Mouse (Mus musculus) CH12.LX (cell line): ENCODE data around the gene Mrs2. TPM values are rescaled to one million over a fixed set of nuclear protein-coding genes. Genes with fewer than 3 reads are reported as not detected.

Experiments used
- DNase-seq: peaks from one replicate; pipeline ENCODE4 v3.0.0-alpha.2; 2013; ENCODE audit errors: extremely low read depth
- H3K27ac ChIP-seq: 2 replicates; pipeline ENCODE4 v1.5.1; 2012; ENCODE audit warnings: low read depth, mild to moderate bottlenecking, control low read depth, moderate library complexity; ENCODE audit not compliant: insufficient read depth
- H3K27me3 ChIP-seq: replicated peaks from 2 replicates; pipeline ENCODE3; 2012; ENCODE audit warnings: inconsistent platforms
- H3K36me3 ChIP-seq, 2 experiments: replicated peaks in 1 of 2; 2 replicates each; pipeline versions ENCODE3 to v1.6.1; 2012; ENCODE audit warnings: inconsistent platforms in 1 of 2, low read length in 1 of 2, mild to moderate bottlenecking in 1 of 2, mixed read lengths in 1 of 2, moderate library complexity in 1 of 2; ENCODE audit not compliant: control insufficient read depth in 1 of 2, insufficient read depth in 1 of 2
- H3K4me1 ChIP-seq, 2 experiments: 2 replicates each; pipeline ENCODE4 v1.6.1; 2012; ENCODE audit warnings: inconsistent platforms in 1 of 2, moderate library complexity in 1 of 2; ENCODE audit not compliant: insufficient read depth in 2 of 2, control insufficient read depth in 1 of 2
- H3K4me2 ChIP-seq: 2 replicates; pipeline ENCODE4 v1.6.1; 2012; ENCODE audit warnings: low read depth, mild to moderate bottlenecking, control low read depth; ENCODE audit not compliant: poor library complexity, insufficient read depth, severe bottlenecking
- H3K4me3 ChIP-seq, 3 experiments: fragments of 150-350 bp in 1 of 3; sonication (generic) in 1 of 3; replicated peaks in 1 of 3; 2 replicates each; pipeline versions ENCODE3 to v1.5.1; 2011 to 2012; ENCODE audit warnings: low read depth in 2 of 3, low read length in 2 of 3, mild to moderate bottlenecking in 2 of 3, moderate library complexity in 2 of 3, control low read depth in 1 of 3, improper control_type of control experiment in 1 of 3, inconsistent platforms in 1 of 3, mixed read lengths in 1 of 3; ENCODE audit not compliant: poor library complexity in 1 of 3
- H3K79me2 ChIP-seq: replicated peaks from 2 replicates; pipeline ENCODE4 v1.6.1; 2012; ENCODE audit warnings: mild to moderate bottlenecking, moderate library complexity; ENCODE audit not compliant: control insufficient read depth, poor library complexity, insufficient read depth, severe bottlenecking; ENCODE audit errors: extremely low read depth
- H3K9ac ChIP-seq: 2 replicates; pipeline ENCODE4 v1.6.1; 2012; ENCODE audit warnings: low read depth, mild to moderate bottlenecking, control low read depth, moderate library complexity; ENCODE audit not compliant: insufficient read depth
- H3K9me3 ChIP-seq: replicated peaks from 2 replicates; pipeline ENCODE3; 2012; ENCODE audit warnings: low read length, inconsistent platforms, mixed read lengths
- BHLHE40 ChIP-seq: IDR thresholded peaks from 2 replicates; pipeline ENCODE4 v1.6.1; 2011; ENCODE audit warnings: mild to moderate bottlenecking, low read depth, low read length, improper control_type of control experiment
- CHD1 ChIP-seq: IDR thresholded peaks from 2 replicates; pipeline ENCODE4 v1.6.1; 2012; ENCODE audit warnings: low read depth, low read length, improper control_type of control experiment, inconsistent platforms
- ELF1 ChIP-seq: IDR thresholded peaks from 2 replicates; pipeline ENCODE4 v1.6.1; 2014; ENCODE audit warnings: low read depth, mild to moderate bottlenecking, inconsistent platforms, low read length, improper control_type of control experiment
- HCFC1 ChIP-seq: IDR thresholded peaks from 2 replicates; pipeline ENCODE4 v1.6.1; 2012; ENCODE audit warnings: low read depth, mild to moderate bottlenecking, inconsistent platforms, low read length, improper control_type of control experiment
- IRF4 ChIP-seq: IDR thresholded peaks from 2 replicates; pipeline ENCODE4 v1.6.1; 2014; ENCODE audit warnings: low read depth, mild to moderate bottlenecking, inconsistent platforms, low read length, improper control_type of control experiment
- JUN ChIP-seq: IDR thresholded peaks from 2 replicates; pipeline ENCODE4 v1.6.1; 2011; ENCODE audit warnings: low read depth, mild to moderate bottlenecking, low read length, improper control_type of control experiment, moderate library complexity; ENCODE audit not compliant: insufficient read depth
- JUND ChIP-seq: conservative IDR thresholded peaks from 2 replicates; pipeline ENCODE4 v1.6.1; 2011; ENCODE audit warnings: low read depth, low read length, improper control_type of control experiment
- MEF2A ChIP-seq: IDR thresholded peaks from 2 replicates; pipeline ENCODE4 v1.6.1; 2014; ENCODE audit warnings: low read depth, mild to moderate bottlenecking, inconsistent platforms, low read length, improper control_type of control experiment, borderline replicate concordance
- MXI1 ChIP-seq: IDR thresholded peaks from 2 replicates; pipeline ENCODE4 v1.6.1; 2011; ENCODE audit warnings: mild to moderate bottlenecking, low read depth, low read length, improper control_type of control experiment
- NRF1 ChIP-seq: IDR thresholded peaks from 2 replicates; pipeline ENCODE4 v1.6.1; 2014; ENCODE audit warnings: low read depth, mild to moderate bottlenecking, inconsistent platforms, low read length, improper control_type of control experiment, moderate library complexity
- PAX5 ChIP-seq: IDR thresholded peaks from 2 replicates; pipeline ENCODE4 v1.6.1; 2012; ENCODE audit warnings: low read length, inconsistent platforms, mixed read lengths
- POLR2A ChIP-seq: IDR thresholded peaks from 2 replicates; pipeline ENCODE4 v1.6.1; 2011; ENCODE audit warnings: low read depth, mild to moderate bottlenecking, improper control_type of control experiment, low read length
- RCOR1 ChIP-seq: conservative IDR thresholded peaks from 2 replicates; pipeline ENCODE4 v1.6.1; 2012; ENCODE audit warnings: low read depth, mild to moderate bottlenecking, inconsistent platforms, low read length, improper control_type of control experiment
- SMC3 ChIP-seq: IDR thresholded peaks from 2 replicates; pipeline ENCODE4 v1.6.1; 2011; ENCODE audit warnings: low read depth, low read length, improper control_type of control experiment
- ZMIZ1 ChIP-seq: IDR thresholded peaks from 2 replicates; pipeline ENCODE4 v1.6.1; 2012; ENCODE audit warnings: low read depth, mild to moderate bottlenecking, inconsistent platforms, low read length, improper control_type of control experiment
- ZNF384 ChIP-seq: IDR thresholded peaks from 2 replicates; pipeline ENCODE4 v1.6.1; 2012; ENCODE audit warnings: low read depth, low read length, improper control_type of control experiment, inconsistent platforms
- dilution Hi-C: fragments of 300-500 bp; cut with MboI; formaldehyde crosslinking; loops from 2 replicates; pipeline ENCODE4 v1.14.3; 2020; ENCODE audit warnings: low sequenced_read_pairs; ENCODE audit not compliant: extremely low pct_unique_long_range_greater_than_20kb, extremely low pct_ligation_motif_present
- in situ Hi-C: fragments of 300-500 bp; cut with MboI; formaldehyde crosslinking; loops from 3 replicates; pipeline ENCODE4 v1.14.3; 2019; ENCODE audit warnings: low sequenced_read_pairs, low pct_ligation_motif_present, low pct_unique_long_range_greater_than_20kb, mixed read lengths
- polyA plus RNA-seq: library from polyadenylated mRNA; unstranded; fragments of >175 nt; gene quantifications from 2 replicates; pipeline ENCODE4 v1.2.1, GENCODE M21; 2012; ENCODE audit warnings: low read depth; ENCODE audit not compliant: insufficient read length
- total RNA-seq, 2 experiments: library from RNA; depleted of rRNA; stranded (reverse); fragments of 300-350 nt in 1 of 2; fragments of >200 nt in 1 of 2; gene quantifications; 2 replicates each; pipeline ENCODE4 v1.2.3; 2012 to 2014

Mrs2 gene
- total and polyA plus RNA-seq, 3 experiments: 12.1 to 29.5 (median 12.6) TPM

DNA sequence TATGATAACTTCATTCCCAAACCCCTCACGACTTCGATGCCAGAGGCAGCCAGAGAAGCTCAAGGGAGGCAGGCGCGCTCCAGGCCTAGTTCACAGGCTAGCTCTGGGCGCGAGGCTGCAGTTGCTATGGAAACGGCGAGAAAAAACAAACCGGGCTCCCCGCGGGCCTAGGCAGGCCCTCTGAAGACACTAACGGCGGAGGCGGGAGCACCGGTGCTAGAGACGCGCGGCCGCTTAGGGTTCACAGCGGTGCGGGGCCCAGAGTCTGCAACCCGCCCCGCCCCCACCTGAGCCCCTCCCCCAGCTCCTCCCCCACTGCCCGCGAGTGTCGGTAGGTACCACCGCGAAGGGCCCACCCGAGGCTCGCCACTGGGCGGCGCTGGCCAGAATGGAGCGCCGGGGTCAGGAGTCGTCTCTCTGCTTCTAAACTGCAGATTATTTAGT lies 35.0 kb upstream of the Mrs2 start:
- Histone ChIP-seq H3K79me2 (no peaks in the 10 kb centered on the region), H3K27ac (no peak overlapping the region), H3K4me1 (no peaks in the 10 kb centered on the region), H3K27me3 (no peaks in the 10 kb centered on the region), H3K4me3 (no peak overlapping the region), H3K36me3 (no peaks in the 10 kb centered on the region), H3K4me2 (no peak overlapping the region), H3K9ac (no peak overlapping the region), H3K9me3 (peaks cover 6% of the 10 kb centered on the region)
- dilution Hi-C loops: no loop called here
- no peak for DNase-seq
- in situ Hi-C loops: no loop called here
- TF ChIP-seq HCFC1 (no peak), IRF4 (no peak), ZMIZ1 (no peak), RCOR1 (no peak), BHLHE40 (no peak), NRF1 (no peak), MEF2A (no peak), SMC3 (no peak), ELF1 (no peak), JUND (no peak), POLR2A (no peak), PAX5 (no peak), ZNF384 (no peak), MXI1 (no peak)

DNA sequence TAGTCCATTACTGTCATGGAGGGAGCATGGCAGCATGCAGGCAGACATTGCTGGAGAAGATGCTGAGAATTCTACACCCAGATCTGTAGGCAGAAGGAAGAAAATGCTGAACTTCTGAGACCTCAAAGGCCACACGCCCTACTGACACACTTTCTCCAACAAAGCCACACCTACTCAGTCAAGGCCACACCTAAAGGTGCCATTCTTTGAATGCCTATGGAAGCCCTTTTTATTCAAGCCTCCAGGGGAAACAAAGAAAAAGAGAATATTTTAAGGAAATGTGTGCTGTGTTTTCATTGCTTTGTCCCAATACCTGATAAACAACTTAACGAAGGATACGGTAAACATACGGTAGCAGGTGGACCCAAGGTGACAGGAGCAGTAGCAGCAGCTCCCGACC lies 32.5 kb upstream of the Mrs2 start:
- Histone ChIP-seq H3K36me3 (no peaks in the 10 kb centered on the region), H3K4me2 (no peak overlapping the region), H3K4me1 (no peaks in the 10 kb centered on the region), H3K9me3 (peaks cover 6% of the 10 kb centered on the region), H3K79me2 (no peaks in the 10 kb centered on the region), H3K4me3 (no peak overlapping the region), H3K9ac (no peak overlapping the region), H3K27me3 (no peaks in the 10 kb centered on the region)
- no peak for DNase-seq
- in situ Hi-C loops: no loop called here
- TF ChIP-seq CHD1: no peak
- no peak for TF ChIP-seq RCOR1
- no peak for TF ChIP-seq NRF1
- no peak for TF ChIP-seq POLR2A
- TF ChIP-seq MXI1: no peak
- no peak for TF ChIP-seq JUND
- no peak for TF ChIP-seq JUN
- TF ChIP-seq, all 38 proteins: peak for 0
- no peak overlapping the region for H3K27ac ChIP-seq
- dilution Hi-C loops: no loop called here
